Mouse (Mus musculus) thymus, adult 2 months (tissue): Measurements from ENCODE around the gene Ush1c. TPM values are rescaled to one million over a fixed set of nuclear protein-coding genes. Genes with fewer than 3 reads are reported as not detected.

Experiments
- DNase-seq: peaks from one replicate; pipeline ENCODE4 v3.0.0; 2021
- H3K27ac ChIP-seq: fragments of 200-500 bp; 2 replicates; pipeline ENCODE4 v1.5.1; 2012; ENCODE audit warnings: low read length, control low read depth; ENCODE audit not compliant: control insufficient read depth, insufficient read depth
- H3K27me3 ChIP-seq: fragments of 200-500 bp; 2 replicates; pipeline ENCODE4 v1.6.1; 2012; ENCODE audit warnings: mild to moderate bottlenecking, low read length, moderate library complexity, mixed read lengths; ENCODE audit not compliant: control insufficient read depth, insufficient read depth
- H3K36me3 ChIP-seq: fragments of 200-500 bp; 2 replicates; pipeline ENCODE4 v1.6.1; 2012; ENCODE audit warnings: mild to moderate bottlenecking, low read length, moderate library complexity; ENCODE audit not compliant: control insufficient read depth, insufficient read depth
- H3K4me1 ChIP-seq: fragments of 200-500 bp; replicated peaks from 2 replicates; pipeline ENCODE4 v1.6.1; 2012; ENCODE audit warnings: low read length; ENCODE audit not compliant: control insufficient read depth, insufficient read depth
- H3K4me3 ChIP-seq: fragments of 200-500 bp; 2 replicates; pipeline ENCODE4 v1.5.1; 2012; ENCODE audit warnings: mild to moderate bottlenecking, low read length, control low read depth, moderate library complexity; ENCODE audit not compliant: control insufficient read depth, insufficient read depth
- CTCF ChIP-seq: fragments of 200-500 bp; IDR thresholded peaks from 2 replicates; pipeline ENCODE4 v1.5.1; 2012; ENCODE audit warnings: mild to moderate bottlenecking, control low read depth, low read length, moderate library complexity, borderline replicate concordance; ENCODE audit not compliant: control insufficient read depth, poor library complexity, insufficient read depth; ENCODE audit errors: extremely low read depth
- POLR2A ChIP-seq: fragments of 200-500 bp; IDR thresholded peaks from 2 replicates; pipeline ENCODE4 v1.6.1; 2012; ENCODE audit warnings: mild to moderate bottlenecking, low read length, control low read depth, moderate library complexity; ENCODE audit not compliant: control insufficient read depth, poor library complexity, insufficient read depth; ENCODE audit errors: extremely low read depth
- WGBS: fragments of 180-500 bp; shearing (Covaris S2); methylation state at CpG from one replicate; pipeline ENCODE4 v1.1.7; 2018; 5-methylcytosine and 5-hydroxymethylcytosine counted together
- polyA plus RNA-seq: library from polyadenylated mRNA; depleted of rRNA; stranded (reverse); fragments of >200 nt; gene quantifications from 2 replicates; pipeline ENCODE4 v1.2.3, GENCODE M21; 2012

The Ush1c gene
- polyA plus RNA-seq, 1 experiment = 0.77 TPM

- Histone ChIP-seq H3K4me3 (no peak overlapping the region), H3K36me3 (no peaks in the 10 kb centered on the region), H3K27ac (no peak overlapping the region), H3K4me1 (no peaks in the 10 kb centered on the region), H3K27me3 (no peaks in the 10 kb centered on the region)
- TF ChIP-seq CTCF (no peak), POLR2A (no peak)
- 86% methylated on average over 7 of the region's 7 CpGs for WGBS
- DNase-seq = no peak
Observed at GRCm38 (mm10) chr7:46237192-46237591, 1.1 kb downstream of the Ush1c start.

- Histone ChIP-seq H3K27ac (no peak overlapping the region), H3K4me3 (no peak overlapping the region), H3K36me3 (no peaks in the 10 kb centered on the region), H3K27me3 (no peaks in the 10 kb centered on the region), H3K4me1 (no peaks in the 10 kb centered on the region)
- WGBS = 91% methylated on average over 15 of the region's 15 CpGs
- TF ChIP-seq POLR2A (no peak), CTCF (no peak)
- no peak for DNase-seq
Observed at GRCm38 (mm10) chr7:46236363-46236762, 1.9 kb downstream of the Ush1c start.

- WGBS = 72% methylated on average over 18 of the region's 18 CpGs
- H3K36me3 ChIP-seq = no peaks in the 10 kb centered on the region
- no peaks in the 10 kb centered on the region for H3K27me3 ChIP-seq
- no peaks in the 10 kb centered on the region for H3K4me1 ChIP-seq
- no peak for DNase-seq
- H3K27ac ChIP-seq = no peak overlapping the region
- H3K4me3 ChIP-seq = no peak overlapping the region
- TF ChIP-seq POLR2A (no peak), CTCF (no peak)
Observed at GRCm38 (mm10) chr7:46235948-46236347, 2.4 kb downstream of the Ush1c start.

GRCm38 (mm10) chr7:46226936-46227335, 11.4 kb downstream of the Ush1c start:
- no peaks in the 10 kb centered on the region for H3K4me1 ChIP-seq
- DNase-seq = no peak
- TF ChIP-seq CTCF = no peak
- H3K36me3 ChIP-seq = no peaks in the 10 kb centered on the region
- H3K4me3 ChIP-seq = no peak overlapping the region
- H3K27ac ChIP-seq = no peak overlapping the region
- WGBS = 87% methylated on average over 4 of the region's 4 CpGs
- H3K27me3 ChIP-seq = no peaks in the 10 kb centered on the region

GRCm38 (mm10) chr7:46226253-46226652, 12.1 kb downstream of the Ush1c start:
- peak; percentile 43 for DNase-seq
- no peak overlapping the region for H3K27ac ChIP-seq
- TF ChIP-seq POLR2A = no peak
- TF ChIP-seq CTCF = peak; percentile 70; the same call in 1 of the 2 replicates
- H3K36me3 ChIP-seq = no peaks in the 10 kb centered on the region
- no peak overlapping the region for H3K4me3 ChIP-seq
- WGBS = 24% methylated on average over 7 of the region's 7 CpGs
- no peaks in the 10 kb centered on the region for H3K27me3 ChIP-seq
- H3K4me1 ChIP-seq = no peaks in the 10 kb centered on the region

- H3K27me3 ChIP-seq = no peaks in the 10 kb centered on the region
- H3K36me3 ChIP-seq = no peaks in the 10 kb centered on the region
Observed at GRCm38 (mm10) chr7:46220591-46221129, 17.6 kb downstream of the Ush1c start.

GRCm38 (mm10) chr7:46218415-46218814, 19.9 kb downstream of the Ush1c start:
- WGBS = 17% methylated on average over 11 of the region's 11 CpGs
- DNase-seq = peak; percentile 15
- TF ChIP-seq CTCF (no peak), POLR2A (no peak)
- Histone ChIP-seq H3K27ac (no peak overlapping the region), H3K4me1 (no peaks in the 10 kb centered on the region), H3K4me3 (no peak overlapping the region), H3K27me3 (no peaks in the 10 kb centered on the region), H3K36me3 (no peaks in the 10 kb centered on the region)

More at GRCm38 (mm10) chr7:46220591-46221129, 17.6 kb downstream of the Ush1c start:
- DNase-seq = no peak
- H3K4me1 ChIP-seq = no peaks in the 10 kb centered on the region
- TF ChIP-seq CTCF (no peak), POLR2A (no peak)
- no peak overlapping the region for H3K27ac ChIP-seq
- WGBS = 70% methylated on average over 8 of the region's 8 CpGs
- H3K4me3 ChIP-seq = no peak overlapping the region
